Mouse (Mus musculus) left cerebral cortex, adult 2 months (tissue): ENCODE data around the gene Slc38a8. TPM values are rescaled to one million over a fixed set of nuclear protein-coding genes. Genes with fewer than 3 reads are reported as not detected.
A peak's percentile ranks its signal among the peaks of the same experiment; 100 is the strongest.

ENCODE experiments used
- DNase-seq, 2 experiments: peaks; one replicate each; pipeline ENCODE4 v3.0.0; 2021 to 2022; ENCODE audit warnings: low spot score in 2 of 2, mixed read lengths in 1 of 2; ENCODE audit errors: extremely low spot score in 1 of 2
- H3K27ac ChIP-seq: fragments of 200-600 bp; 2 replicates; pipeline ENCODE4 v1.8.1; 2022
- H3K4me3 ChIP-seq: fragments of 200-600 bp; 2 replicates; pipeline ENCODE4 v1.8.1; 2022
- CTCF ChIP-seq: fragments of 200-600 bp; IDR thresholded peaks from 2 replicates; pipeline ENCODE4 v1.8.1; 2022; ENCODE audit warnings: antibody characterized with exemption, mild to moderate bottlenecking, moderate library complexity
- intact Hi-C: fragments of 180-260 bp; cut with DNase I; formaldehyde crosslinking; loops from one replicate; pipeline ENCODE4 v1.15.1; 2025
- long read RNA-seq, 2 experiments: library from polyadenylated mRNA; stranded (forward); transcript quantifications; one replicate each; pipeline ENCODE4 v2.0.0; 2021; ENCODE audit warnings: borderline mapping rate in 2 of 2
- total RNA-seq, 2 experiments: library from RNA; stranded (reverse); gene quantifications; 2 replicates each; pipeline ENCODE4 v1.2.3; 2021

The Slc38a8 gene
- under 1 TPM; 0.30 to 0.48 TPM for total RNA-seq
- long read RNA-seq, experiment 1: 0 reads
- long read RNA-seq, experiment 2: 0 reads

DNA sequence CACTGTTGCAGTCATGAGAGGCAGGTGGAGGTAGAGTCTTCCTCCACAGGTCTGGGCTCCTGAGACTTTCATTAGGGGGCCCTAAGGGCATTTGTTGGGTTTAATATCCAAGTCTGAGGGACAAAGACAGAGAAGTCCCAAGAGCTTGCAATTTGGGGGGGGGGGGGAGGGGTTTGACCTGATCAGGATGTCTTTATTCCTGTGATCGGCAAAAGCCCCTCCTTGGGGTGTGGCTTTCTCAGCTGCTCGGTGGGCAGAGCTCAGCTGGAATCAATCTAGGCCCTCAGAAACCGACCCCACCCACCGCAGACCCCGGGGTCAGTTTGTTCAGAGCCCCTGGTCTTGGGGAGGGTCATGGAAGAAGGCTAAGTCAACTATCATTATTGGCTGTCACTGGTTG, at the start of gene Slc38a8:
Gene Slc38a8, minus strand, starts transcription at position 101 of the 400 bp plus-strand sequence.
- intact Hi-C loops: no loop called here
- DNase-seq: no peak
- H3K27ac ChIP-seq: no peak within 1 kb of the TSS
- no peak for TF ChIP-seq CTCF
- H3K4me3 ChIP-seq: no peak within 1 kb of the TSS

GRCm38 (mm10) chr8:119548560-119549113, 47.1 kb upstream of the Slc38a8 start:
- intact Hi-C loops: no loop called here
- no peak for DNase-seq
- TF ChIP-seq CTCF: no peak
- H3K4me3 ChIP-seq: no peak overlapping the region
- H3K27ac ChIP-seq: no peak overlapping the region

DNA sequence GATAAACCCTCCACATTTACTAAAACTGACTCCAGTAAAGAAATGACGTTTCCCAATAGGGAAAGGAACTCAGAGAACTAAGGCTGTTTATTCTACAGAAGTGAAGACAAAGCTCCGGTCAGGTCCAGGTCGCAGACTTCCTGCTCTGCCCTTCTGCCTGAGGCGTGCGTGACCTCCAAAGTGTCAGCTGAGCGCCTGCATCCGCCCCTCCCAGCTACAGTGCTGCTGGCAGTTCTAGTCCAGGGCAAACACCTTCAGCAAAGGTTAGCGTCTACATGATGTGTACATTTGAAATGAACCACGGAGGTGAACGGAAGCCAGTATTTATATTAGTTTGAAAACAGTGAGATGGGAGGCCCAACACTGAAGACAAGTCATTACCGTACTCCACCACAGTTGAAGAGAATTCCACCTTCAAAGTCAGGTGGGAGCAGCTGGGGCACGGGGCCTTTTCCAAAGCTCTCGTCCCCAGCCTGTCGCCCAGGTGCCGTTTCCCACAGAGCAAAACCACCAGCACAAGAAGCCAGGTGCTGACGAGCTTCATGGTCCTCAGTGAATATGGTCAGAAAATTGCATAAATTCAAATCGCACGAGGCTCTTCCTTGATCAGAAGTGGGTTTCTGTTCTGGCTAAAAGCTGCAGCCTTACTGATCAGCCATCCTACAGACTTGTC, 45.7 kb upstream of the Slc38a8 start:
- H3K4me3 ChIP-seq: no peak overlapping the region
- intact Hi-C loops: no loop called here
- DNase-seq: no peak
- no peak overlapping the region for H3K27ac ChIP-seq
- TF ChIP-seq CTCF: no peak

DNA sequence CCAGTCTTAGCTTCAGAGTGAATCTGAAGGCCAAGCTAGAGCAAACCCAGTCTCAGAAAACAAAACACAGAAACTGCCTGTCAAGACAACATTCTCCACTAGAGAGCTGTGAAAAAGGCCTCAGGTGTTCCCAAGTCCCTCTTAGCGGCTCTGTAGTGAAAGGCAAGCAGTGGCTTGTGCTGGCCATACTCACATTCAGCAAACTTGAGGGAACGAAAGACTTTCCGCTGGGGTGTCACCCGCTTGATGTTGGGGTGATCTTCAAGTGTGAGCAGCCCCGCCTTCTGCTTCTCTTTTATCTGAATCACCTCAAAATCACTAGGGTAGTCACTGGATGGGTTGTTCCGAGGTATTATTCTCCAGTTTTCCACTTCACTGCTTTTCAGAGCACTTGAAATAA, 44.3 kb upstream of the Slc38a8 start:
- DNase-seq: no peak
- no peak for TF ChIP-seq CTCF
- intact Hi-C loops: no loop called here
- Histone ChIP-seq H3K27ac (no peak overlapping the region), H3K4me3 (no peak overlapping the region)

DNA sequence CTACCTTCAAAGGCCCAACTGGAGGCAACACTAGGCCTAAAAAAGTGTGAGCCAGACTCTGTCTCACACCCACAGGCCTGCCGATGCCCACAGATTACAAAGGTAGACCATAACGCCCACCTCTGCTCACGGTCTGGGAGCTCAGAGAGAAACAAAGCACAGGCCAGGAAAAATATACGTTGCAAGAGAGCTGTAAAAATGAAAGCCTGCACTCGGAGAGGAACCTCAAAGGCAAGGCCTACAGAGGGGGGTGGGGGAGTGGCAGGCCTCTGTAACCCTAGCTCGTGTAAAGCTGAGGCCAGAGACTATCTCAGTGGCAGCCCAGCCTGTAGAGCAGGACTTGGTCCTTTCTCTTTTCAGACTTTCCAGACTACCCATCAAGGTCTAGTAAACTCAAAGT, 43.7 kb upstream of the Slc38a8 start:
- no peak overlapping the region for H3K27ac ChIP-seq
- TF ChIP-seq CTCF: no peak
- no peak for DNase-seq
- intact Hi-C loops: no loop called here
- no peak overlapping the region for H3K4me3 ChIP-seq

DNA sequence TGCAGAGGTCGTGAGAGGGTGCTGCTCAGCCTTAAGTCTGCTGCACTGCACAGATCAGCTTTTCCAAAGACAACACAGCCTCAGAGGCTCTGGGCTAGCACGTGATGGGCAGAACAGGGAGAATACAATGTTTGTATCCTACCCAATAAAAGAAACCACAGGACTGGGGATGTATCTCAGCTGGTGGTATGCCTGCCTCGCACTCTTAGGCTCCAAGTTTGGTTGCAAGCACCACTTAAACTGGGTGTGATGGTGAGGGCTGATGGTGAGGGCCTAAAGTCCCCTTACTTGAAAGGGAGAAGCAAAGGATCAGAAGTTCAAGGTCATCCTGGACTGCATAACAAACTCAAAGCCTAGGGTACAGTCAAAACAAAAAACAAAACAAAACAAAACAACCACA, 43.1 kb upstream of the Slc38a8 start:
- Histone ChIP-seq H3K4me3 (no peak overlapping the region), H3K27ac (no peak overlapping the region)
- intact Hi-C loops: no loop called here
- DNase-seq: no peak
- no peak for TF ChIP-seq CTCF

DNA sequence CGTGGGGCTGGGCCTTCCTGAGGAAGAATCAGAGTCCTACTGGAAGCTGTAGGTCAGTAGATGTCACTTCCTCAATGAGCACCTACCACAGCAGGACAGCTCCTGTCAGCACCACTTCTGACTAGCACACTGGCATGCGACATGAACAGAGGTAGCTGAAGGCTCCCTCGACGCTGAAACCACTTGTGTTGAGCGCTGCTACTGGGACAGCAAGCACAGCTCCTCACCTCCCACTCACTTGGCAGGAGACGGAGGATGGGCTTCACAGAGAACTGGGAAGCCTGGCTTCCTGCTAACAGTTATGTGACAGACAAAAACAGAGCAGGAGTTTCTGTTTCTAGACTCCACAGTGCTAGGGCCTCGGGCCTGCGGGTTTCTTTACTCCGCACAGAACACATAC, 30.5 kb upstream of the Slc38a8 start:
- no peak overlapping the region for H3K4me3 ChIP-seq
- H3K27ac ChIP-seq: no peak overlapping the region
- DNase-seq: peak; percentile 62 to 68
- TF ChIP-seq CTCF: no peak
- intact Hi-C loops: no loop called here

GRCm38 (mm10) chr8:119531397-119531796, 29.9 kb upstream of the Slc38a8 start:
- TF ChIP-seq CTCF: no peak
- no peak overlapping the region for H3K27ac ChIP-seq
- intact Hi-C loops: no loop called here
- DNase-seq: no peak
- H3K4me3 ChIP-seq: no peak overlapping the region

- no peak overlapping the region for H3K4me3 ChIP-seq
- no peak overlapping the region for H3K27ac ChIP-seq
- no peak for DNase-seq
- intact Hi-C loops: no loop called here
- no peak for TF ChIP-seq CTCF
These were observed 29.4 kb upstream of the Slc38a8 start for GRCm38 (mm10) chr8:119530937-119531336.

GRCm38 (mm10) chr8:119528762-119529161, 27.3 kb upstream of the Slc38a8 start:
- intact Hi-C loops: no loop called here
- no peak for DNase-seq
- Histone ChIP-seq H3K27ac (no peak overlapping the region), H3K4me3 (no peak overlapping the region)
- TF ChIP-seq CTCF: no peak

DNA sequence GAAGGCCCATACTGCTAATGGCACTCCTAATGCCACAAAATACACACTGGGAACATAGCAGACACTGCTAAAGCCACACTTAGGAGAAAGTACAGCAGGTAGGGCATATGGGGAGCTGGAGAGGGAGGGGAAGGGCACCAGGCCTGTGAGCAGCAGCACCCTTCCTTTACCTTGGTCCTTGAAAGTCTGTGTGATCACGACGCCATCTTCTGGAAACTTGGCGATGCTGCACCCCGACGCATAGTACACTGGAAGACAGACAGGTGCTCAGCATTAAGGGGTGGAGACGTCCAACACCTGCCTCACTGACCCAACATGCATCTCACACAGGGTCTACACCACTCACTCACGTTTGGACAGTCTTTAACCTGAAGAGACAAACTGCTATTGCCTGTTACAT, 18.6 kb upstream of the Slc38a8 start:
- Histone ChIP-seq H3K4me3 (no peak overlapping the region), H3K27ac (no peak overlapping the region)
- DNase-seq: no peak
- TF ChIP-seq CTCF: peak; percentile 24
- intact Hi-C loops: no loop called here

DNA sequence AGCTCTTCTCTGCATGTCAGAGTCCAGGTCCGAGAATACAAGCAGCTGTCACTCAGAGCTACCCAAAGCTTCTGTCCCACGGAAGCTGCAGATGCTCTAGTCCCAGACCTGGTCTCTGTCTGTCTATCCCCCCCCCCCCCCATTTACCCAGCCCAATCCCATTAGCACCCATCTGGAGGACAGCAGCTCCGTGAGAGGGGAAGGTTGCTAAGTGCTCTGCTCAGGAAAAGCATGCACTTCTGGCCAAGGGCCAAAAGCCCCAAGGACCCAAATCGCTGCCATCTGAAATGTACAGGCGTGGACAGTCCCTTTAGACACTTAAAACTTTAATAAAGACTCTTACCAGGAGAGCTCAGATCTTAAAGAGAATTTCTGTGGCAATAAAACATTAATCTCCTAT, 15.2 kb upstream of the Slc38a8 start:
- TF ChIP-seq CTCF: no peak
- H3K27ac ChIP-seq: no peak overlapping the region
- no peak for DNase-seq
- no peak overlapping the region for H3K4me3 ChIP-seq
- intact Hi-C loops: no loop called here

- H3K27ac ChIP-seq: no peak overlapping the region
- intact Hi-C loops: no loop called here
- H3K4me3 ChIP-seq: no peak overlapping the region
- no peak for DNase-seq
- no peak for TF ChIP-seq CTCF
These were observed 14.3 kb upstream of the Slc38a8 start for GRCm38 (mm10) chr8:119515767-119516166.
